In genomic region chr5:64462411-64462810, GRCm38 (mm10) we compare ENCODE assay signal across 19 mouse cellular contexts.
DNase-seq lines count a peak whose midpoint lies in the region.
"Had no signal": no experiment of that assay in that cellular context is flagged by ENCODE, and none has a peak within 500 bp of the region (broad histone marks: within the 10 kb centered on the region; RNA-seq: fewer than 3 reads in every experiment).

No protein-coding gene starts in this region.

- DNase-seq in frontal cortex, adult 2 months (ENCODE audit: extremely low spot score in 1 of 2, low spot score in 1 of 2), result peak; percentile 26 to 74
- DNase-seq in frontal cortex, postnatal 14 days (ENCODE audit: low spot score in 2 of 2), result no peak
- peak; percentile 36 for DNase-seq in right cerebral cortex, postnatal 25 days
- no peak for DNase-seq in right cerebral cortex, postnatal 14 days
- peak; percentile 42 to 75 for DNase-seq in left cerebral cortex, postnatal 25 days (ENCODE audit: low spot score in 2 of 2)
- no peak for DNase-seq in adipocyte (ENCODE audit: low spot score)
- DNase-seq in kidney, adult 18-20 months, result no peak
- DNase-seq: adrenal gland, postnatal 14 days; cerebellum, adult 11-12 months; cerebellum, postnatal 10 days; gastrocnemius, adult 2 months; gastrocnemius, postnatal 36 days; heart, adult 2 months; heart, postnatal 4 days; kidney, postnatal 14 days; layer of hippocampus, adult 9-11 months; lung, embryonic 14.5 days; lung, postnatal 36 days; thymus, postnatal 14 days had no signal

- intact Hi-C loops in left cerebral cortex, postnatal 25 days (cut with DNase I), result no loop called here

Comparison
In these comparisons a context has a peak if more than half of its experiments do, and no peak if none do; other contexts are left out.
1. DNase-seq: peak in frontal cortex, adult 2 months (2 of 2), right cerebral cortex, postnatal 25 days (single experiment) and left cerebral cortex, postnatal 25 days (2 of 2); none in frontal cortex, postnatal 14 days (0 of 2), right cerebral cortex, postnatal 14 days (single experiment), adipocyte (single experiment) and kidney, adult 18-20 months (single experiment).